Mouse (Mus musculus): ENCODE results near the gene Elp5.

Elp5 gene

DNA sequence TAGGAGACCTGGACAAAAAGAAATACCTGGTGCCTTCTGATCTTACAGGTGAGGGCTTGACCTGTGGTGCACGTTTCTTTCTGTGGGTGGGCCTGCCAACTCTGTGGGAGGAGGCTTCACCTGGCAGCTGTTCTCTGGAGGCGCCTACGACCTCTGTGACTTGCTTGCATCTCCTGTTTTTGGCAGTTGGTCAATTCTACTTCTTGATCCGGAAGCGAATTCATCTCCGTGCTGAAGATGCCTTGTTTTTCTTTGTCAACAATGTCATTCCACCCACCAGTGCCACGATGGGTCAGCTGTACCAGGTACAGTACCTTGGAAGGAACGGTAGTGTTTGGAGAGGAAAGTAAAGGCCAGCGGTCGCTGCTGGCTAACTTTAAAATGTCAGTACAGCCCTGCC is 10.1 kb upstream of the Elp5 start:
- no peak for DNase-seq (ENCODE audit: extremely low spot score, low spot score)

DNA sequence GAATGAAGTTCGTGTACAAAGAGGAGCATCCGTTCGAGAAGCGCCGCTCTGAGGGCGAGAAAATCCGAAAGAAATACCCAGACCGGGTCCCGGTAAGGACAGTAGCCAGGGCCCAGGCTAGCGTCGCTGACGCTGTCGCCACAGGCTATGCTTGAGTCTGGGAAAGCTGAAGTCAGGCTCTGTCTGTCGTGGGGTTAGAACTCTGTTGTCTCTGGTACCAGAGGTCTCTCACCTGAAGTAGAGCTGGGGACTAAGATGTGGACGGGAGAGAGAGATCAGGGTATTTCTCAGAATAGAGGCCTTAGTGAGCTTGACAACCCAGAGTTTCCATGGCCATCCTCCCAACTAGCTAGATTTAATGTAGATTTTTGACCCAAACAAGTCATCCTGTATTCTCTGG is 9.4 kb upstream of the Elp5 start:
- DNase-seq (ENCODE audit: extremely low spot score, low spot score): no peak

DNA sequence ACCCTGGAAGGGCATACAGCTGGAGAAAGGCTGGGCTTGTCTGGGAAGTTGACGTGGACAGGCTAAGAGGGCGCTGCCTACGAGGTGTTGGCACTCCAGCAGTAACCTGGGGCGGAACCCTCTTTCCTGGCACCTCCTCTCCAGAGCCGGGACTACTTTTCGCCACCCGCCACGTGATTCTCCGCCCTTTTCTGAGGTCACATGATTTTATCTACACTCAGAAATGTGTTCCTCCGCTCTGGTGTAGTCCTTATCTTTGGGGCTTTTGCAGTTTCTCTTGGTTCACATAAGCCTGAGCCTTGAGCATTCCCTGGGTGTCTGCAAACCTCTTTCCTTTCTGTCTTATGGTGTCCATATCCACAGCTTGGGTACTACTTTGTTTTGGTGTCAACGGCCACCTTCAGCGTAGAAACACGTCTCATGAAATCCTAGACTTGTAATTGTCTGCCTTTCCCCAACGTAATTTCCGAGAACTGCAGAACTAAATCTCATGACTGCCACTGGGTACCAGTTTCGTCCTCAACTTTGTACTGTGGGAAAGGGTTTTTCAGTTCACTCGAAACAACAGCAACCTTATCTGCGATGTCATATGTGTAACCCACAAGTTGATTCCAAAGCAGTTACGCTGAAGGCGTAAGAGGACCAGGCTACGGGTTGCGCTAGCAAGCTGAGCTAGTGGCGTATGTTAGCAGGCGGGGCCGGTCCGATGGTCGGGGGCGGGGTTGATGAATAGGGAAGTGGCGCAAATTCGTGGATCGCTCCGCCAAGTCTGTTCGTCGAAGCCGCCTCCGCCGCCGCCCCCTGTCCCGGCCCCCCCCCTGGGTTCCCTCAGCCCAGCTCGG is 8.8 kb upstream of the Elp5 start, which contains the start of gene Gabarap:
Gabarap (plus strand) TSS at position 294 of the 842 bp plus-strand sequence.
- peak; percentile 95 for DNase-seq (ENCODE audit: extremely low spot score, low spot score)

DNA sequence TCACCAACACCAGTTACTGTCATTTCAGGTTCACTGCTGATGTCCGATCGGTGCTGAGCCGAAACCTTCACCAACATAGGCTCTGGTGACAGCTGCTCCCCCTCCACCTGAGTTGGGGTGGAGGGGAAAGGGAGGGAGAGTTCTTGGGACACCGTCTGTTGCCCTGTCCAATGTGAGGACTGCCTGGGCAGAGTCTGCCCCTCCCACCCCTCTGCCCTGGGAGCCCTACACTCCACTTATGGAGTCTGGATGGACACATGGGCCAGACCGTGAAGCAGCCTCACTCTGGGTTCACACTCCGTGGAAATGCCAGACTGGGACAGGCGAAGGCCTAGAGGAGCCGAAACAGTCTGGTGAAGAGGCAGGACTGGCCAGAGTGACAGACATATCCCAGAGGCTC is 7.6 kb upstream of the Elp5 start:
- DNase-seq (ENCODE audit: extremely low spot score, low spot score): no peak

DNA sequence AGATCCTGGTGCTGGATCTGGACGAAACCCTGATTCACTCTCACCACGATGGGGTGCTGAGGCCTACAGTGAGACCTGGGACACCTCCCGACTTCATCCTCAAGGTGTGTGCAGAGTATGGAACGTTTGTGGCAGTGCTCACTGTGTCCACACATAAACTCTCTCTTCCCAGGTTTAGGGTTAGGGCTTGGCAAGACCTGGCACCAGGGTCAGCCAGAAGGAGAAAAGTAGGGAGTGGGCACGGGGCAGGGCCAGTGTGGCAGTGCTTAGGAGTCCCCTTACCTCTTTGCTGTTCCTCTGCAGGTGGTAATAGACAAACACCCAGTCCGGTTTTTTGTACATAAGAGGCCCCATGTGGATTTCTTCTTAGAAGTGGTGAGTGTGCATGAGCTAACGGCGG is 2.1 kb upstream of the Elp5 start:
- DNase-seq (ENCODE audit: extremely low spot score, low spot score): no peak

DNA sequence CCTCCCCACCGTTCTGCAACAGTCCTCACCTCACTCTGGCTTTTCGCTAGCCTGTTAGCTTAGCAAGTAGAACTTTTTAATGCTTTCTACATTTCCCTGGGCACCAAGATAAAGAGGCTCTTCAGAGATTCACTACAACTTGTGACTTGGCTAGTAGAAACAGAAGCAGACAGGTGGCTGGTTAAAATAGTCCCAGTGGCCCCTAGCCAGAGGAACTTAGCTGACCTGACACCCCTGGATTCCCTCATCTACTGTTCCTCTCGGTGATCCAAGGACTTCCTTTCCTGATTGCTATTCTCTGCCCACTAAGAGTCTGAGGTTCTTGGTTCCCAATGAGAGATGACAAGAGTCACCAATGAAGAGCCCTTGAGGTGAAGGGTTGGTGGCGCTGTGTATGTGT is 1.1 kb upstream of the Elp5 start:
- DNase-seq (ENCODE audit: extremely low spot score, low spot score): no peak

DNA sequence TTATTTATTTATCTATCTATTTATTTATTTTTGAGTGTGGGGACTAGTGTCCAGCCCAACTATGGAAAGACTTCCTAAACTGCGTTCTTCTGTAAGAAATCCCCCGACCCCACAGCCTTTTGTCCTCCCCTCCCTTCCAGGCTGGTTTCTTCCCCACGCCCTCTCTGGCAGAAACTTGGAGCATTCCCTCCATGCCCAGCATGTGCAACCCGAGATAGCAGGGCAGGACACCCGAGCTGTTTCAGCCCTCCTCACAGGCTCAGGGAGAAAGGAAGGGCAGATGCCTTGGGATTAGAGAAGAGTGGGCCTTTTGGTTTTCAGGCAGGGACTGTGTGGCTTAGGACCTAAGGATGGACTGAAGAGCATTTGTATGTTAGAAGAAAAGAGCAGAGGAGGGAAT is 560 bp upstream of the Elp5 start:
- DNase-seq (ENCODE audit: extremely low spot score, low spot score): no peak

DNA sequence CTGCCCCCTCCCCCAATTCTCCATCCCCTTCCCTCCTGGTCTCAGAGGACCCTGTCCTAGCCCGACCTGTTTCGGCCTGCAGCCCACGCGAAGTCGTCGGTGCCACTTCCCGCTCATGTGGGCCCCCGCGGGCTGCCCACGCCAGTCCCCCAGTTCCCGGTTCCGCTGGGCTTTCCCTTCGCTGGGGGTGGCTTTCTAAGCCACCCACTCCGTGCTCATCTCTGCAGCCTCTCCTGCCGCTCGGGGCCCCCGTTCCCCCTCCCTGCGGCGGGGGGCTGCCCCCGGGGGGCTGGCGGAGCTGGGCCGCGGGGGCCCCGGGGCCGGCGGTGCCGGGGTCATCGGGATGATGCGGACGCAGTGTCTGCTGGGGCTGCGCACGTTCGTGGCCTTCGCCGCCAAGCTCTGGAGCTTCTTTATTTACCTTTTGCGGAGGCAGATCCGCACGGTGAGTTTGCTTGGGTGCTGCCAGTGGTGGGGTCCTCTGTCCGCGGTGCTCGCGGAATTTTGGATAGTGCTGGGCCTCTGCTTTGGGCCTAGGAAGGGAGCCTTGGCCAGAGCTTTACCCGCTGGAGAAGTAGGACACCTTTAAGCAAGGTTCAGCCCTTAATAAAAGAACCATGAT is 1.1 kb downstream of the Elp5 start, which contains the start of gene Ctdnep1:
Ctdnep1 (plus strand) TSS at position 16 of the 622 bp plus-strand sequence.
- DNase-seq (ENCODE audit: extremely low spot score, low spot score): no peak

DNA sequence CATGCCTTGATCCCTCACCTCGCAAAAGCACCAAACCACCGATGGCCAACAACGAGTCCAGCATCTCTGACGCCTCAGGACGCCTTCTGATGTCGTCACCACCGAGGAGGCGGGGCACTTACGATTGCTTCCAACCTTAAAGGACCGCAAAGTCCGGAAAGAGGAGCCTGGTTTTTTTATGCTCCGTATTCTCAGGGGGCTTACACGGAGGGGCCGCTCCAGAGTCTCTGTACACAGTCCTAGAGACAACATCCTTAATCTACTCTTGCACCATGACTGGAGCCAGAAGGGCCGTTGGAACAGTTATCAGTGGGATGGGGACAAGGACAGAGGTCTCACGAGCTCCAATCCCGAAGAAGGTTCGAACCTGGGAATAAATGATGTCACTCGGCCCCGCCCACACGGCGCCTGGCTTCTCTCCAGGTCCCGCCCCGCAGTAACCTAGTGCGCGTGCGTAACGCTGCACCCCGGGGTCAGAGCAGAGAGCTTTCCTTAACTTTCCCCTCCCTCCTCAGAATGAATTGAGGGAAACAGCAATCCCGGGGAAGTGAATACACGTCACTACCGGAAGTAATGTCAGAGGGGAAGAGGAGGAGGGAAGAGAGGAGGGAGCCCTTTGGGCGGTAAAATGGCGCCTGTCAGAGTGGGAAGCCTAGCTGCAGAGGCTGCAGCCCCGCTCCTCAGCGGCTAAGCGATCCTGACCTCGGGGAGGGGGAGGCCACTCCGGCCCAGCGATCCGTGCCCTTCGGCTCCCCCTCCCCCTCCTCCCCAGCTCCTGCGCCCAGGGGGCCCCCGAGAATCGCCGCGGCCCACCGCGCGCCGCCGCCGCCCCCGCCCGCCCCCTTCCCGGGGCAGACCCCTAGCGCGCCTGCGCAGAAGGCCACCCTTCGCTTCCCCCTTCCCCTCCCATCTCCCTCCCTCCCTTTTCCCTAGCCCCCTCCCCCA is 1.8 kb downstream of the Elp5 start:
- DNase-seq (ENCODE audit: extremely low spot score, low spot score): peak; percentile 99

DNA sequence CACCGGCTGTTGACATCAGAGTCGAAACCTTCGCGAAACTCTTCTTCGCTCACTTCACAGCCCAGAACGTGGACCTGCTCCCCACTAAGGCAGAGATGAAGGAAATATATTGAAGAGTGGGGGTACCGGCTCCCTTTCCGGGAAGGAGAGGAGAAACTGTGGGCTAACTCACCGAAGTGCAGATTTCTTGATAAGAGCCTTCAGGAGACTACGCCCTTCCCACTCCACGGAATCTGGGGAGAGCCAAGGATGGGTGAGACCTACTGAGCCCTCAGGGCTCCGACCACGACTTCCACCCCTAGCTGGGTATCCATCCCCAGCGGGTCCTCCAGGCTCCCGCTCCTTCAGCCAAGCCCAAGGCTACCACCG is 2.5 kb downstream of the Elp5 start:
- no peak for DNase-seq (ENCODE audit: extremely low spot score, low spot score)

DNA sequence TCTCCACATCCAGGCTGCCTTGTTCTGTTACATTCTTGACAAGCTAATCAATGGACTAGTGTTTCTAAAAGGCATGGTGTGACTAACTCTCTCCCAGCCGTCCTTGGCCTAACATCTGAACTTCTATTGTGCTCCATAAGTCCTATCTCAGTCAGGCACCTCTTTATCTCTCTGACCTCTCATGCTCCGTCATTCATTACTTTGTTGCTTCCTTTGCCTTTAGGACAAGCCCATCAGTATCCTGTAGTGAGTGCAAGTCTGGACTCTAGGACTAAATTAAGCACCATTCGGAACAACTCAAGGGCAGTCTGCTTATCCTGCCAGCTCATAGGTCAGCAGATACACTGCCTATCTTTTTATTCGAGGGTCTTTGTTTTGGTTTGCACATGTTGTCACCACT is 6.0 kb downstream of the Elp5 start:
- DNase-seq (ENCODE audit: extremely low spot score, low spot score): no peak

DNA sequence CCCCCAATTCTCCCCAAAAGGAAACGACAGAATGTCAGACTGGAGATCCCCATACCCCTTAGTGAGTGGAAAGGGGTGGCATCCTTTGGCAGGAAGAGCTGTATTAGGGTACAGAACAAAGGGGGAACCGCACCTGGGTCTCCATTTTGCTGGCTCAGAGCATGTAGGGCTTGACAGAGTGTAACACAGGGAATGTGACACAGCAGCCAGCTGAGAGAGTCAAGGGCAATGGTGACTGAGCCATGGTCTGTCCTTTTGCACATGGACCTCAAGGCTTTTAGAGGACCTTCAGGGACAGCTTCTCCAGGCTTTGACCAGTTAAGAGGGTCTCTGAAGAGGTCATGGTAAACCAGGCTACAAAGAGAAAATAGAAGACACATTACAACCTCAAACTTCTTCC is 7.4 kb downstream of the Elp5 start:
- no peak for DNase-seq (ENCODE audit: extremely low spot score, low spot score)

DNA sequence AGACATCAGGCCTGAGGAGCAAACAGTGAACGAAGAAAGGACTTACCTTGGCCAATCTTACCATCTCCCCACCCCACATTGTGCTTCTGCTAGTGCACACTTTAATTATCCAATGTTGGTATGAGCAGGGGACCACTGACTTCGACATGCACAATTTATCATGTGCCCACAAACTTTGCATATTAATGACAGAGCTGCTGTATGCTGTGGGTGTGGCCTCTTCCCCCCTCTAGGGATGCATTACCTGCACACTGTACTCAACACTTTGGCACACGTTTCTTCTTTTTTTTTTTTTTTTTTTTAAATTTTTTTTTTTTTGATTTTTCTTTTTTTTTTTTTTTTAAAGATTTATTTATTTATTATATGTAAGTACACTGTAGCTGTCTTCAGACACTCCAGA is 11.5 kb downstream of the Elp5 start:
- no peak for DNase-seq (ENCODE audit: extremely low spot score, low spot score)

DNA sequence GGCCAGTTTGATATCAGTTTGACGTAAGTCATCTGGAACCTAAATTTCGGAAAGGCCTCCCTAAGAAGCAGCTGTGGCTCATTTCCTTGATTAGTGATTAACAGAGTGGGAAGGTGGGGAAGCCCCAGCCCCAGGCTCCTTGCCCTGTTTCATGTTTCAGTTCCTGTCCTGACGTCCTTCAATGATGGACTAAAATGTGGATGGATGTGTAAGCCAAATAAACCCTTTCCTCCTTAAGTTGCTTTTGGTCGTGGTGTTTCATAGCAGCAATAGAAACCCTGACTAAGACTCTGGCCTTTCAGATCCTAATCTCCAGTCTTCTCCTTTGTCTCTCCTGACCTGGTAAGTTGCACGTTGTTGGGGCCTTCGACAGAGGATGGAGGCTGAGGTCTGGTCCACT is 12.1 kb downstream of the Elp5 start:
- DNase-seq (ENCODE audit: extremely low spot score, low spot score): no peak

DNA sequence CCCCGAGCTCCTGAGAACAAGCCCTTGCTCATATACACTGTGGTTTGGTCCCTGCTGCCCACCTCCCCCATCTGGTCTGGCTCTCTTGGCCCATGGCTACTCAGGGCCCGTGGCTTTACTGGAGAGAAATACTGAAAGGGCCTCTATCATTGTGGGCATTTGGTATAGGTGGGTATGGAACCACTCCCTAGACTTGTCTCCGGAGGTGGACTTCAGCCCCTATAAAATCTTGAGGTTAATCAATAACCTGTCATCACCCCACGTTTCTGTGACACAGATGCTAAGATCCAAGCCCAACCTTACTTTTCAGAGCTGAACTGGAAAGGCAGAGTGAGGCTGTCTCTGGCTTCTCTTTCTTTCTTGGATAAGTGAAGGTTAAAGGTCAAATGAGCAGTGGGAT is 13.5 kb downstream of the Elp5 start:
- DNase-seq (ENCODE audit: extremely low spot score, low spot score): no peak

DNA sequence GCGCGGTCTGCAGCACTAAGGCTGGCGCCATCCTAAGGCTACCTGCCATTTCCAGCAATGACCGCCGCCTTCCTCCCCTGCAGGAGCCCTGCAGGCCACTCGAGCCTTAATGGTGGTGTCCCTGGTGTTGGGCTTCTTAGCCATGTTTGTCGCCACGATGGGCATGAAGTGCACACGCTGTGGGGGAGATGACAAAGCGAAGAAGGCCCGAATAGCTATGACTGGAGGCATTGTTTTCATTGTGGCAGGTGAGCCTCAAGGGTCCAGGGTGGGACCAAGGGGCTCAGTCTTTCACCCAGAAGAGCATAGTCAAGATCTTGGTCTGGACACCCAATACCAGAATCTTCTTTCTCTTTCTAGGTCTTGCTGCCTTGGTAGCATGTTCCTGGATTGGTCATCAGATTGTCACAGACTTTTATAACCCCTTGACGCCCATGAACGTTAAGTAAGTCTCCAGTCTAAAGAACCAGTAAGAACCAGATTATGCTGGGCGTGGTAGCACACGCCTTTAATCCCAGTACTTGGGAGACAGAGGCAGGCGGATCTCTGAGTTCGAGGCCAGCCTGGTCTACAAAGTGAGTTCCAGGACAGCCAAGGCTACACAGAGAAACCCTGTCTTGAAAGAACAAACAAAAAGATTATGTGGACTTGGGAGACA is 15.3 kb downstream of the Elp5 start:
- no peak for DNase-seq (ENCODE audit: extremely low spot score, low spot score)

DNA sequence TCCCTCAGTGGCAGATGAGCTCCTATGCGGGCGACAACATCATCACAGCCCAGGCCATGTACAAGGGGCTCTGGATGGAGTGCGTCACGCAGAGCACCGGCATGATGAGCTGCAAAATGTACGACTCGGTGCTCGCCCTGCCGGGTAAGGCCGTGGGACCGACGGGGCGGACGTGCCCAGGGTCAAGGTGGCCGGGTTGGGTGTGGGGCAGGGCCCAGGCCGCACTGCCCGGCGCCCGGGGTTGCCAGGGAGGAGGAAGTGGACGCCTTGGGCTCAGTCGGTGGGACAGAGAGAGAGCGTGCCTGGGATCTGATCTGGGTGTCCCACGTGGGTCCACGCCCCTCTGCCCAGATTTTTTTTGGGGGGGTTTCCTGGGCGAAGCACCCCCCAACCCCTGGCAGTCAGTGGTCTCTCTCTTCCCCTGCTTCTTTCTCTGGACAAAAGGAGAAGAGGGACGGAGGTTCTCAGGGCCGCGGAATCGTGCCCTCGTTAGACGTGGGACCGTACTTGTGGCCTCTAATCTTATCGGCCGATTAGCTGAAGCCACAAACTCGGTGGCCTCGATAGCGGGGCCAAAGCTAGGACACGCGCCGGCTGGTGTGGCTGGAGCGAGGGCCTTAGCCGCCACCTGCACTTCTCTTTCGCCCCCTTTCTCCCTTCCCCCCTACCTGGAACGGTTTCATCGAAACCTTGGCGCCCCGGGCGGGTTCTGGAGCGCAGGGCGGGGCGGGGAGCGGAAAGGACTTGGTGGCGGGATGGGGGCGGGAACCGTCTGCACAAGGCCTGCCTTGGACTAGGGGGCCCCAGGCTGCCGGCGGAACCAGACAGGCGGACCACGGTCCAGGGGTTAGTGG is 16.1 kb downstream of the Elp5 start:
- DNase-seq (ENCODE audit: extremely low spot score, low spot score): peak; percentile 57

DNA sequence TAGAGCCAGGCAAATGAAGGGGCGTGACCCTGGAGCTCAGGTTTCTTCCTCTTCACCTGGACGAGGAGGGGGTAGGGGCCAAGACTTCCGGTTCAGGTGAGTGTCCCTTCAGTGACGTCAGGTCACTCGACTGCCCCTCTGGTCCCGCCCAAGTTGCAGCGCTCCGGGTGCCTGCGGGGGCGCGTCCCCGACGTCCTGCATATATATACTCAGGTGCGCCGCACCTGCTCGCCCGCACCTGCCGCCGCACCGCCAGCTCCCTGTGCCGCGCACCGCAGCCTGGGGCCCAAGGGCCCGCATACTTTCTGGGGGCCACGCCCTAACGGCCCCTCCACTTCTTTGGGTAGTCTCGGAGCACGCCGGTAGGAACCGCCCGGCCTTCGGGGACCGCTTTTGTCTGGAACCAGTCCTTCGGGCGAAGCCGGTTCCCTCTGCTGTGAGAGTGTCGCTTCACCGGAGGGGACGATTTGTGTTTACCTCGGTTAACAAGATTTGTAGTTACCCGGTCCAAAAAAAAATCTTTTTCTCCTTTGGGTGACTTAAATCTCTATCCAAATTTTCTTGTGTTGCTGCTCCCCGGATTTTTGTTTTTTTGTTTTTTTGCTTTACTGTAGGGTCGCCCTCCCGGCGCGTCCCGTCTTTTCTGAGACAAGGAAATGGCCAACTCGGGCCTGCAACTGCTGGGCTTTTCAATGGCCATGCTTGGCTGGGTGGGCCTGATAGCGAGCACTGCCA is 16.9 kb downstream of the Elp5 start:
- peak; percentile 30 for DNase-seq (ENCODE audit: extremely low spot score, low spot score)

DNA sequence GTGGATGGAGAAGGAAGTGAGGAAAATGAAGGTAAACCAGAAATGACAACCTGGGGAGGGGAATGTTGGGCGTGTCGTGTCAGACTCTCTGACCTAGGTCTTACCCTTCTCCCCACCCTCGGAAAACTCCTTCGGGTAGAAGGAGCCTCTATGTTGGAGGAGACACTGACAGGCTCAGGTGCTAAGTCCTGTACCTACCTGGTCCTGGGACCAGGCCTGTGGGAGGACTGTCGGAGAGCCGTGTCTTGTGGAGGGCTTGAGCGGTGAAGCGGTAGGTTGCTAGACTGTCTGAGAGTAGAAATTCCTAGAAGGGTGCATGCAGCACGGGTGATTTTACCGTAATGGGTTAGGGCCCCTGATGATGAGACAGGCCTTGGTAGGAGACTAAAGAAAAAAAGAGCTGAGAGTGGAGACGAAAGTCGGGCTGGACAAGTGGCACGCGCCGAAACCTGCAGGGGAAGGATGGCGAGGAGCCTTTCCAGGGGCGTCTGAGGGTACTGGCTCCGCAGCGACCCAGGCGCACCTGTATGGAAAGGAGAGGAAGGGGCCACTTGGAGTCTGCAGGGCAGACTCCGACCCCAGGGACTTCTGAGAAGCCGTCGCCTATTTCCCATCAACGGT is 17.6 kb downstream of the Elp5 start, which contains the start of gene Cldn7:
Cldn7 (plus strand) TSS at position 130 of the 621 bp plus-strand sequence.
- DNase-seq (ENCODE audit: extremely low spot score, low spot score): no peak

Measured in neural tube, embryonic 10.5 days (tissue).